Mouse (Mus musculus): Measurements from ENCODE around the gene Rab7. TPM values are rescaled to one million over a fixed set of nuclear protein-coding genes. Genes with fewer than 3 reads are reported as not detected.

Gene Rab7
- polyA plus RNA-seq, 1 experiment from 2014 or later, result 261 TPM

- no peak overlapping the region for H3K9ac ChIP-seq (replicated peaks; ENCODE audit: low read length)
- no peaks in the 10 kb centered on the region for H3K27me3 ChIP-seq (ENCODE audit: insufficient read depth, low read length)
- H3K4me3 ChIP-seq (ENCODE audit: low read length), result no peak overlapping the region
- no peaks in the 10 kb centered on the region for H3K9me3 ChIP-seq (ENCODE audit: low read length)
- H3K36me3 ChIP-seq (ENCODE audit: insufficient read depth, low read length), result no peaks in the 10 kb centered on the region
- no peak overlapping the region for H3K27ac ChIP-seq (ENCODE audit: low read length)
- no peak for ATAC-seq (ENCODE audit: low FRiP score, low TSS enrichment)
- 90% methylated on average over 1 of the region's 1 CpGs for WGBS
- H3K4me2 ChIP-seq (replicated peaks; ENCODE audit: low read depth, low read length), result no peak overlapping the region
- no peaks in the 10 kb centered on the region for H3K4me1 ChIP-seq (ENCODE audit: insufficient read depth, low read length)
These were observed 23.7 kb upstream of the Rab7 start for GRCm38 (mm10) chr6:88068739-88069138.

GRCm38 (mm10) chr6:88067722-88068121 lies 22.7 kb upstream of the Rab7 start:
- no peaks in the 10 kb centered on the region for H3K36me3 ChIP-seq (ENCODE audit: insufficient read depth, low read length)
- no peak overlapping the region for H3K4me3 ChIP-seq (ENCODE audit: low read length)
- H3K27me3 ChIP-seq (ENCODE audit: insufficient read depth, low read length), result no peaks in the 10 kb centered on the region
- H3K27ac ChIP-seq (ENCODE audit: low read length), result no peak overlapping the region
- no peak overlapping the region for H3K9ac ChIP-seq (replicated peaks; ENCODE audit: low read length)
- no peaks in the 10 kb centered on the region for H3K9me3 ChIP-seq (ENCODE audit: low read length)
- ATAC-seq (ENCODE audit: low FRiP score, low TSS enrichment), result no peak
- no peak overlapping the region for H3K4me2 ChIP-seq (replicated peaks; ENCODE audit: low read depth, low read length)
- WGBS, result 53% methylated on average over 3 of the region's 3 CpGs
- no peaks in the 10 kb centered on the region for H3K4me1 ChIP-seq (ENCODE audit: insufficient read depth, low read length)

- WGBS, result 64% methylated on average over 3 of the region's 3 CpGs
These were observed 20.9 kb upstream of the Rab7 start for GRCm38 (mm10) chr6:88065968-88066367.

GRCm38 (mm10) chr6:88065116-88065515 lies 20.0 kb upstream of the Rab7 start:
- Histone ChIP-seq H3K4me1 (ENCODE audit: insufficient read depth, low read length) (no peaks in the 10 kb centered on the region), H3K27me3 (ENCODE audit: insufficient read depth, low read length) (no peaks in the 10 kb centered on the region), H3K36me3 (ENCODE audit: insufficient read depth, low read length) (no peaks in the 10 kb centered on the region), H3K9me3 (ENCODE audit: low read length) (no peaks in the 10 kb centered on the region), H3K4me2 (replicated peaks; ENCODE audit: low read depth, low read length) (no peak overlapping the region), H3K4me3 (ENCODE audit: low read length) (no peak overlapping the region), H3K27ac (ENCODE audit: low read length) (peak overlapping the region; percentile 35; the same call in 1 of the 2 replicates), H3K9ac (replicated peaks; ENCODE audit: low read length) (no peak overlapping the region)
- no peak for ATAC-seq (ENCODE audit: low FRiP score, low TSS enrichment)
- 57% methylated on average over 4 of the region's 4 CpGs for WGBS

More at GRCm38 (mm10) chr6:88065968-88066367, 20.9 kb upstream of the Rab7 start:
- no peak overlapping the region for H3K4me2 ChIP-seq (replicated peaks; ENCODE audit: low read depth, low read length)
- no peak overlapping the region for H3K27ac ChIP-seq (ENCODE audit: low read length)
- H3K9me3 ChIP-seq (ENCODE audit: low read length), result no peaks in the 10 kb centered on the region
- ATAC-seq (ENCODE audit: low FRiP score, low TSS enrichment), result no peak
- H3K36me3 ChIP-seq (ENCODE audit: insufficient read depth, low read length), result no peaks in the 10 kb centered on the region
- H3K4me1 ChIP-seq (ENCODE audit: insufficient read depth, low read length), result no peaks in the 10 kb centered on the region
- H3K27me3 ChIP-seq (ENCODE audit: insufficient read depth, low read length), result no peaks in the 10 kb centered on the region
- H3K4me3 ChIP-seq (ENCODE audit: low read length), result no peak overlapping the region
- H3K9ac ChIP-seq (replicated peaks; ENCODE audit: low read length), result no peak overlapping the region

GRCm38 (mm10) chr6:88064072-88064642 lies 19.1 kb upstream of the Rab7 start:
- Histone ChIP-seq H3K4me3 (ENCODE audit: low read length) (no peak overlapping the region), H3K27me3 (ENCODE audit: insufficient read depth, low read length) (no peaks in the 10 kb centered on the region), H3K36me3 (ENCODE audit: insufficient read depth, low read length) (no peaks in the 10 kb centered on the region), H3K9ac (replicated peaks; ENCODE audit: low read length) (no peak overlapping the region), H3K4me2 (replicated peaks; ENCODE audit: low read depth, low read length) (no peak overlapping the region), H3K4me1 (ENCODE audit: insufficient read depth, low read length) (no peaks in the 10 kb centered on the region), H3K9me3 (ENCODE audit: low read length) (no peaks in the 10 kb centered on the region), H3K27ac (ENCODE audit: low read length) (no peak overlapping the region)
- ATAC-seq (ENCODE audit: low FRiP score, low TSS enrichment), result no peak
- 85% methylated on average over 3 of the region's 3 CpGs for WGBS

GRCm38 (mm10) chr6:88062398-88062797 lies 17.3 kb upstream of the Rab7 start:
- Histone ChIP-seq H3K36me3 (ENCODE audit: insufficient read depth, low read length) (no peaks in the 10 kb centered on the region), H3K9me3 (ENCODE audit: low read length) (no peaks in the 10 kb centered on the region), H3K4me3 (ENCODE audit: low read length) (no peak overlapping the region), H3K4me1 (ENCODE audit: insufficient read depth, low read length) (no peaks in the 10 kb centered on the region), H3K27ac (ENCODE audit: low read length) (no peak overlapping the region), H3K27me3 (ENCODE audit: insufficient read depth, low read length) (no peaks in the 10 kb centered on the region), H3K4me2 (replicated peaks; ENCODE audit: low read depth, low read length) (no peak overlapping the region), H3K9ac (replicated peaks; ENCODE audit: low read length) (no peak overlapping the region)
- ATAC-seq (ENCODE audit: low FRiP score, low TSS enrichment), result no peak
- 85% methylated on average over 4 of the region's 4 CpGs for WGBS

- H3K9me3 ChIP-seq (ENCODE audit: low read length), result no peaks in the 10 kb centered on the region
- 86% methylated on average over 4 of the region's 4 CpGs for WGBS
- no peak overlapping the region for H3K4me2 ChIP-seq (replicated peaks; ENCODE audit: low read depth, low read length)
- no peak overlapping the region for H3K27ac ChIP-seq (ENCODE audit: low read length)
- no peak overlapping the region for H3K9ac ChIP-seq (replicated peaks; ENCODE audit: low read length)
- ATAC-seq (ENCODE audit: low FRiP score, low TSS enrichment), result no peak
- H3K36me3 ChIP-seq (ENCODE audit: insufficient read depth, low read length), result no peaks in the 10 kb centered on the region
- no peaks in the 10 kb centered on the region for H3K27me3 ChIP-seq (ENCODE audit: insufficient read depth, low read length)
- no peak overlapping the region for H3K4me3 ChIP-seq (ENCODE audit: low read length)
- no peaks in the 10 kb centered on the region for H3K4me1 ChIP-seq (ENCODE audit: insufficient read depth, low read length)
These were observed 16.3 kb upstream of the Rab7 start for GRCm38 (mm10) chr6:88061406-88061805.

GRCm38 (mm10) chr6:88060602-88061001 lies 15.5 kb upstream of the Rab7 start:
- WGBS, result 86% methylated on average over 4 of the region's 4 CpGs
- Histone ChIP-seq H3K4me2 (replicated peaks; ENCODE audit: low read depth, low read length) (no peak overlapping the region), H3K9me3 (ENCODE audit: low read length) (no peaks in the 10 kb centered on the region), H3K27ac (ENCODE audit: low read length) (no peak overlapping the region), H3K4me1 (ENCODE audit: insufficient read depth, low read length) (no peaks in the 10 kb centered on the region), H3K9ac (replicated peaks; ENCODE audit: low read length) (no peak overlapping the region), H3K4me3 (ENCODE audit: low read length) (no peak overlapping the region), H3K27me3 (ENCODE audit: insufficient read depth, low read length) (no peaks in the 10 kb centered on the region), H3K36me3 (ENCODE audit: insufficient read depth, low read length) (no peaks in the 10 kb centered on the region)
- no peak for ATAC-seq (ENCODE audit: low FRiP score, low TSS enrichment)

- Histone ChIP-seq H3K27ac (ENCODE audit: low read length) (no peak overlapping the region), H3K4me1 (ENCODE audit: insufficient read depth, low read length) (no peaks in the 10 kb centered on the region), H3K36me3 (ENCODE audit: insufficient read depth, low read length) (no peaks in the 10 kb centered on the region), H3K4me2 (replicated peaks; ENCODE audit: low read depth, low read length) (no peak overlapping the region), H3K9me3 (ENCODE audit: low read length) (no peaks in the 10 kb centered on the region), H3K27me3 (ENCODE audit: insufficient read depth, low read length) (no peaks in the 10 kb centered on the region), H3K9ac (replicated peaks; ENCODE audit: low read length) (no peak overlapping the region), H3K4me3 (ENCODE audit: low read length) (no peak overlapping the region)
- no peak for ATAC-seq (ENCODE audit: low FRiP score, low TSS enrichment)
- WGBS, result 83% methylated on average over 5 of the region's 5 CpGs
These were observed 14.8 kb upstream of the Rab7 start for GRCm38 (mm10) chr6:88059903-88060302.

- H3K27me3 ChIP-seq (ENCODE audit: insufficient read depth, low read length), result no peaks in the 10 kb centered on the region
- no peaks in the 10 kb centered on the region for H3K36me3 ChIP-seq (ENCODE audit: insufficient read depth, low read length)
- H3K4me3 ChIP-seq (ENCODE audit: low read length), result no peak overlapping the region
- no peak overlapping the region for H3K27ac ChIP-seq (ENCODE audit: low read length)
- 87% methylated on average over 5 of the region's 5 CpGs for WGBS
- H3K4me1 ChIP-seq (ENCODE audit: insufficient read depth, low read length), result no peaks in the 10 kb centered on the region
- no peak overlapping the region for H3K4me2 ChIP-seq (replicated peaks; ENCODE audit: low read depth, low read length)
- H3K9me3 ChIP-seq (ENCODE audit: low read length), result no peaks in the 10 kb centered on the region
- no peak for ATAC-seq (ENCODE audit: low FRiP score, low TSS enrichment)
- H3K9ac ChIP-seq (replicated peaks; ENCODE audit: low read length), result no peak overlapping the region
These were observed 11.8 kb upstream of the Rab7 start for GRCm38 (mm10) chr6:88056866-88057265.
